Mouse (Mus musculus): ENCODE data around the gene Zfp954. TPM values are rescaled to one million over a fixed set of nuclear protein-coding genes. Genes with fewer than 3 reads are reported as not detected.
"Not testable (repeated sequence)": the region's sequence is repeated elsewhere in the genome, so short reads cannot be mapped to it uniquely, and the experiment has no call there.

Zfp954 gene
- 14.5 and 17.9 TPM in 2 replicates for polyA plus RNA-seq (2014; fragmentation: Nextera tagmentation; extraction: Ambion mirVana)

DNA sequence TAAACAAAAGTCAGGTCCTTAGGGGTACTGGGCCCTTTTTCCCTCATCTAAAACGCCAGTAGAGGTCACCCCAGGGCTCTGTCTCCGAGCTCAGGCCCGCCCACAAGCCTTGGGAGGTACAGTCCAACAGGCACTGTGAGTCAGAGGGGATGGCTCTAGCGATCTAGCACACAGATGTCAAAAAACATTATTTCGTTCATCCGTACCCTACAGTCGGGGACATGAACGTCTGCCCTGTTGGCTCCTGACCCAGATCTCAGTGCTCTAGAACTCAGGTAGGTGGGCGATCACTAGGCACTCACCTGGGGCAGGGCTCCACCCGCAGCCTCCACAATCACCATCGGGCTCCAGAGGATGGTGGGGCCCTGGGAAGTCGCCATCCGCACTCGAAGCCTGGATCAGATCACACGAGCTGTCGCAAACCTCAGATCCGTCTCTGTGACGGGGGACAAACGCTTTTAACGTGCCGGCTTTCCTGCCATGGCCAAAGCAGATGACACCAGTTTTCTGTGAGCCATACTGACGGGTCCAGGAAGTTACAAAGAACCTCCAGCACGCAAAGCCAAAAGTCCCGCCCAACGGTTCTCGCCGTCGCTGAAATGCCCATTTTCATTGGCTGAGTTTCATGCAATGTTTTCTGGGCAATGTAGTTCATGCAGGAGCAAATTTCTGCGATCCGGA lies at the start of gene Zfp954:
TSS of gene Zfp954 (minus strand) at position 568 of the 681 bp plus-strand sequence.
- Histone ChIP-seq H3K9me3 (ENCODE audit: control insufficient read depth, low read length) (no peaks in the 10 kb centered on the region), H3K4me1 (replicated peaks; ENCODE audit: control insufficient read depth, insufficient read depth, low read length) (no peaks in the 10 kb centered on the region; the same call in 1 of the 2 replicates), H3K4me3 (ENCODE audit: low read depth, low read length) (peak within 1 kb of the TSS; percentile 49), H3K36me3 (ENCODE audit: control insufficient read depth, insufficient read depth, low read length) (no peaks in the 10 kb centered on the region; the same call in 1 of the 2 replicates), H3K4me2 (ENCODE audit: low read depth, low read length, severe bottlenecking) (peak within 1 kb of the TSS; percentile 56), H3K9ac (ENCODE audit: low read length) (peak within 1 kb of the TSS; percentile 63), H3K27me3 (ENCODE audit: control insufficient read depth, insufficient read depth, low read length) (no peaks in the 10 kb centered on the region), H3K27ac (ENCODE audit: low read depth, low read length) (no peak within 1 kb of the TSS)
- peak; percentile 87 for DNase-seq (ENCODE audit: low spot score)
- under 1% methylated on average over 30 of the region's 30 CpGs for WGBS
- ATAC-seq (replicated peaks; ENCODE audit: low FRiP score) = peak; percentile 93

DNA sequence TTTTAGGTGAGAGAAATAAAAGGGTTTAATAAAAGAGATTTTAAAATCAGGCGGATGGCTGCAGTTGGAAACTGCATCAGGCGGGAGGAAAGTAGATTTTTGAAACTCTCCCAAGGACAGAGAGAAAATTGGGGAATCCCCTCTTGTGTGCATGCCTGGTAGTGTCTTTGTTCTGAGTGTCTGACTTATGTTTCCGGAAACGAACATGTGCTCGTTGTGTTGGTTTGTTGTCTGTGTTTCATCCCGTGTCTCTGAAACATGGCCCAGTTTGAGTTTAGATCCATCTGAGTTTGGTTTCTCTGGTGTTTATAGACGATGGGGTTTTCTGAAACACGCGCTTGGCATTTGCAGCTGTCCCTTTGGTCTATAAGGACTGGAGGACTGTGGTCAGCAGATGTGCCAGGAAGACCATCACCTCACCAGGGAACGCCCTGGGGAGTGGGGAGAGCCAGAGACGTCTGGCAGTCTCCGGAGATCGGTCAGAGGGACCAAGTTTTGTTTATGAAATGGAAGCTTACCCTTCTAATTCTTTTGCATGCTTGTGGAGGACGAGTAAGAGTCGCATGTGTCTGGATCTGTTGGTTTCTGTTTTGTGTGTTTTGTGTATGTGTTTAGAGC lies 24.8 kb upstream of the Zfp954 start:
- Histone ChIP-seq H3K36me3 (ENCODE audit: control insufficient read depth, insufficient read depth, low read length) (no peaks in the 10 kb centered on the region), H3K4me1 (replicated peaks; ENCODE audit: control insufficient read depth, insufficient read depth, low read length) (no peaks in the 10 kb centered on the region), H3K27ac (ENCODE audit: low read depth, low read length) (no peak overlapping the region), H3K9me3 (ENCODE audit: control insufficient read depth, low read length) (no peaks in the 10 kb centered on the region), H3K27me3 (ENCODE audit: control insufficient read depth, insufficient read depth, low read length) (no peaks in the 10 kb centered on the region), H3K9ac (ENCODE audit: low read length) (no peak overlapping the region), H3K4me3 (ENCODE audit: low read depth, low read length) (no peak overlapping the region), H3K4me2 (ENCODE audit: low read depth, low read length, severe bottlenecking) (no peak overlapping the region)
- DNase-seq (ENCODE audit: low spot score) (no peak), ATAC-seq (replicated peaks; ENCODE audit: low FRiP score) (no peak)
- WGBS = 92% methylated on average over 15 of the region's 15 CpGs

DNA sequence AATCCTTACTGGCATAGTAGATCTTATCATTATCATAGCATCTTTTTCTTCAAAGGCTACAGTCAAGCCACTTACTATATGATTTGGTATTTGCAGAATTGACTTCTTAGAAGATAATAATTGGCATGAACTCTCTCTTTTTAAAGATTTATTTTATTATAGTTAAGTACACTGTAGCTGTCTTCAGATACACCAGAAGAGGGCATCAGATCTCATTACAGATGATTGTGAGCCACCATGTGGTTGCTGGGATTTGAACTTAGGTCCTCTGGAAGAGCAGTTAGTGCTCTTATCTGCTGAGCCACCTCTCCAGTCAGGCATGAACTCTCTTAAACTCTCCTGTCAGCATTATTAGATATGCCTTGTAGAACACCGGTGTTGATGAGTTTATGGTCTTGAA lies 22.9 kb upstream of the Zfp954 start:
- Histone ChIP-seq H3K27me3 (ENCODE audit: control insufficient read depth, insufficient read depth, low read length) (no peaks in the 10 kb centered on the region), H3K4me2 (ENCODE audit: low read depth, low read length, severe bottlenecking) (no peak overlapping the region), H3K27ac (ENCODE audit: low read depth, low read length) (no peak overlapping the region), H3K9ac (ENCODE audit: low read length) (no peak overlapping the region), H3K4me3 (ENCODE audit: low read depth, low read length) (no peak overlapping the region), H3K4me1 (replicated peaks; ENCODE audit: control insufficient read depth, insufficient read depth, low read length) (no peaks in the 10 kb centered on the region), H3K36me3 (ENCODE audit: control insufficient read depth, insufficient read depth, low read length) (no peaks in the 10 kb centered on the region), H3K9me3 (ENCODE audit: control insufficient read depth, low read length) (no peaks in the 10 kb centered on the region)
- ATAC-seq (replicated peaks; ENCODE audit: low FRiP score) (no peak), DNase-seq (ENCODE audit: low spot score) (no peak)
- WGBS = 90% methylated on average over 1 of the region's 1 CpGs

DNA sequence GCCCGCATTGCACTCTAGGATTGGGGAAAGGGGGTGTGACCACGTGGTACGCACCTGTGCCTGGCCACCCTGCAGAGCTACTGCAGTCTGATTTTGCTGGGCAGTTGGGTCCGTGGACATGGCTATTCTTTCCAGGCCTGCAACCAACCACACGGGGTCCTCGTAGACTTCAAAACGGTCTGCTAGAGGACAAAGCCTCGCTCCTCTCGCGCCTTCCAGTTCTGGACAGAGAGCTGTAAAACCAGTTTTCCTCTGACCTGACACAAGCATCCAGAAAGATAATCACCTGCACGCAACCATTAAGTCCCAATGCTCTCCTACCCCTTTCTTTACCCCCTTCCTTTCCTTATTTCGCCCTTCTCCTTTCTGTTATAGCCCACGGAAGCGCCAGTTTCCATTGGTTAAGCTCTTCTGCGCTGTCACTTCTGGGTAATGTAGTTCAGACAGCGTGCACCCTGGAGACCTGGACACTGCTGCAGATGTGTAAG lies 15.1 kb upstream of the Zfp954 start, which contains the start of gene Zfp773:
TSS of gene Zfp773 (minus strand) at position 377 of the 488 bp plus-strand sequence.
- peak within 1 kb of the TSS; percentile 59 for H3K4me2 ChIP-seq (ENCODE audit: low read depth, low read length, severe bottlenecking)
- no peaks in the 10 kb centered on the region for H3K9me3 ChIP-seq (ENCODE audit: control insufficient read depth, low read length)
- WGBS = 9% methylated on average over 16 of the region's 16 CpGs
- ATAC-seq (replicated peaks; ENCODE audit: low FRiP score) (peak; percentile 97), DNase-seq (ENCODE audit: low spot score) (peak; percentile 72)
- no peaks in the 10 kb centered on the region for H3K27me3 ChIP-seq (ENCODE audit: control insufficient read depth, insufficient read depth, low read length)
- peaks cover 2% of the 10 kb centered on the region; the same call in 1 of the 2 replicates for H3K36me3 ChIP-seq (ENCODE audit: control insufficient read depth, insufficient read depth, low read length)
- peak within 1 kb of the TSS; percentile 44 for H3K4me3 ChIP-seq (ENCODE audit: low read depth, low read length)
- peak within 1 kb of the TSS; percentile 72 for H3K9ac ChIP-seq (ENCODE audit: low read length)
- H3K27ac ChIP-seq (ENCODE audit: low read depth, low read length) = peak within 1 kb of the TSS; percentile 53; the same call in 1 of the 2 replicates
- 0 out of 2 replicates have a peak, but pooled peaks cover 3% of the 10 kb centered on the region for H3K4me1 ChIP-seq (replicated peaks; ENCODE audit: control insufficient read depth, insufficient read depth, low read length)

DNA sequence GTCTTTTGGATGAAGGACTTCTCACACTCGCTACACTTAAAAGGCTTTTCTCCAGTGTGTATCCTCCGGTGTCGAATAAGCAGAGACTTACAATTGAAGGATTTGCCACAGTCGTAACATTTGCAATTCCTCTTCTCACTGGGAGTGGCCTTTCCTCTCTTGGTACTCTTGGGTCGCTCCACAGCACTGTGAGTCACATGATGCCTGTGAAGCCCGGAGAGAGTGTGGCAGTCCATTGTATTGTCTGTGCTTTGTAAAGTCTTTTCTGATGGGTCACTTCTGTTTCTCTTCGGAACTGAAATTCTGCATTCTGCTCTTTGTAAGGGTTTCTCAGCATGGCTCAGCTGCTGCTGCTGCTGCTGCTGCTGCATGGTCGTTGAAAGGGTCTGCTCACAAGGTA lies 11.5 kb upstream of the Zfp954 start:
- no peak for DNase-seq (ENCODE audit: low spot score)
- Histone ChIP-seq H3K9ac (ENCODE audit: low read length) (no peak overlapping the region), H3K9me3 (ENCODE audit: control insufficient read depth, low read length) (no peaks in the 10 kb centered on the region), H3K4me2 (ENCODE audit: low read depth, low read length, severe bottlenecking) (no peak overlapping the region), H3K27me3 (ENCODE audit: control insufficient read depth, insufficient read depth, low read length) (no peaks in the 10 kb centered on the region), H3K36me3 (ENCODE audit: control insufficient read depth, insufficient read depth, low read length) (peaks cover 2% of the 10 kb centered on the region; the same call in 1 of the 2 replicates), H3K4me3 (ENCODE audit: low read depth, low read length) (no peak overlapping the region), H3K27ac (ENCODE audit: low read depth, low read length) (no peak overlapping the region), H3K4me1 (replicated peaks; ENCODE audit: control insufficient read depth, insufficient read depth, low read length) (0 out of 2 replicates have a peak, but pooled peaks cover 3% of the 10 kb centered on the region)
- no peak for ATAC-seq (replicated peaks; ENCODE audit: low FRiP score)
- WGBS = 75% methylated on average over 8 of the region's 8 CpGs

DNA sequence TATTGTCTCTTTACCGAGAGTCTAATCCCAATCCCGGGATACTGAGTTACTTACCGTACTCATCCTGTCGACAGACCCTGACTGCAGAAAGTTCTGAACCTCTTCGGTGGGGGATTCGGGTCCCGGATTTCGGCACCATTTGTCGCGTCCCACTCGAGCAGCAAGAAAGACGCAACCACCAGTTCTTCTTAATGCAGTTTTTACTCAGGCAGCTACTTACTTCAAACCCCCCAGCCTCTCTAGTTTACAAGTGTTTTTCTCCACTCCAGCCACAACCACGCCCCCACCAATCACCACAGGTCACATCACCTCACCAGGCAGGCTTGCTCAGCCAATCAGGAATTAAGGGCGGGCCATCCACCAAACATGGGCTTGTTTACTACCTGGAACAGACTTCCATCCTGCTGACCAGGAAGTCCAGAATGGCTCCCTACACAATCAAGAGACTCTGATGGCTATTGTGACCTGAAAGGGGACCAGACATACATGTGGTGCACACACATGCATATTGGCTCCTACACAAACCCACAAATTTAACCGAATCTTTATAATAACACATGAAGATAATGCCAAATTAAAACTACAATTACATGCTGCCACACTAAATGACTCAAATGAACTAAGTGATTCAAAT lies 9.3 kb upstream of the Zfp954 start:
- H3K4me1 ChIP-seq (replicated peaks; ENCODE audit: control insufficient read depth, insufficient read depth, low read length); H3K9me3 ChIP-seq (ENCODE audit: control insufficient read depth, low read length); H3K4me3 ChIP-seq (ENCODE audit: low read depth, low read length); DNase-seq (ENCODE audit: low spot score); H3K4me2 ChIP-seq (ENCODE audit: low read depth, low read length, severe bottlenecking); H3K36me3 ChIP-seq (ENCODE audit: control insufficient read depth, insufficient read depth, low read length); H3K27ac ChIP-seq (ENCODE audit: low read depth, low read length); H3K27me3 ChIP-seq (ENCODE audit: control insufficient read depth, insufficient read depth, low read length); H3K9ac ChIP-seq (ENCODE audit: low read length); ATAC-seq (replicated peaks; ENCODE audit: low FRiP score): not testable (repeated sequence)
- WGBS = 94% methylated on average over 14 of the region's 15 CpGs

DNA sequence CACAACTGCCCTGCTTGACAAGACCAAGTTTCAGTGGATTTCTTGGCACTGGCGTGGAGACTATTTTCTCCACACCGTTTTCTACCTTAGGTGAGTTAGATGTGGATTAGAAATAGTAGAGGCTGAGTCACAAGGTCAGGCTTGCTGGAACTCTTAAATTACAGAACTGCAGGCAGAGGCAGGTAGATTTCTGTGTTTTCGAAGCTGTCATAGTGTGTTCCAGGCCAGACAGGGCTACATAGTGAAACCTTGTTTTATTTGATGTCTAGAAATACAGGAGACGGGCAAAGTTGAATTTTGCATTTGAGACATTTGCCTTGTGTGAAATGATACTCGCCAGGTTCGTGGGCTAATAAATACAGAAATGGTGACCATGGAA lies 303 bp upstream of the Zfp954 start:
- Histone ChIP-seq H3K9me3 (ENCODE audit: control insufficient read depth, low read length) (no peaks in the 10 kb centered on the region), H3K4me3 (ENCODE audit: low read depth, low read length) (peak overlapping the region; percentile 49), H3K4me2 (ENCODE audit: low read depth, low read length, severe bottlenecking) (peak overlapping the region; percentile 56; the same call in 1 of the 2 replicates), H3K4me1 (replicated peaks; ENCODE audit: control insufficient read depth, insufficient read depth, low read length) (no peaks in the 10 kb centered on the region; the same call in 1 of the 2 replicates), H3K9ac (ENCODE audit: low read length) (no peak overlapping the region), H3K36me3 (ENCODE audit: control insufficient read depth, insufficient read depth, low read length) (no peaks in the 10 kb centered on the region), H3K27me3 (ENCODE audit: control insufficient read depth, insufficient read depth, low read length) (no peaks in the 10 kb centered on the region), H3K27ac (ENCODE audit: low read depth, low read length) (no peak overlapping the region)
- no peak for DNase-seq (ENCODE audit: low spot score)
- 52% methylated on average over 6 of the region's 6 CpGs for WGBS
- ATAC-seq (replicated peaks; ENCODE audit: low FRiP score) = no peak

DNA sequence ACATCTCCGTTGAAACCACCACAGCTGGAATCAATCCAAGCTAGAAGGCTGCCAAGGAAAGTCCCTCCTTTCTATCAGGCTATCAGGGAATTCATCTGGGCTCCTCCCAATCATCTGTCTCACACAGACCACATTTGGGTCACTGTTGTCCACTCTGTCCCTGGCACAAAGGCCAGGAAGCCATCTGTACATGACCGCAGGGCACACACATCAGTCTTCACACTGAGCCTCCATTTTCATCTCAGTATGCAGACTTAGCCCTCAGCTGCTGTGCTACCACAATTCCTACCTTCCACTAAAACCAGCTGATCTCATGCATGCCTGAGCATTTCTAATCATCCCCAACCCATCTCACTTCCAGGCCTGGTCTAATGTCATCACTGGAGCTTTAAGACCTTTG lies 2.8 kb downstream of the Zfp954 start:
- Histone ChIP-seq H3K4me1 (replicated peaks; ENCODE audit: control insufficient read depth, insufficient read depth, low read length) (no peaks in the 10 kb centered on the region; the same call in 1 of the 2 replicates), H3K4me2 (ENCODE audit: low read depth, low read length, severe bottlenecking) (no peak overlapping the region), H3K9me3 (ENCODE audit: control insufficient read depth, low read length) (no peaks in the 10 kb centered on the region), H3K27ac (ENCODE audit: low read depth, low read length) (no peak overlapping the region), H3K36me3 (ENCODE audit: control insufficient read depth, insufficient read depth, low read length) (no peaks in the 10 kb centered on the region; the same call in 1 of the 2 replicates), H3K4me3 (ENCODE audit: low read depth, low read length) (no peak overlapping the region), H3K27me3 (ENCODE audit: control insufficient read depth, insufficient read depth, low read length) (no peaks in the 10 kb centered on the region), H3K9ac (ENCODE audit: low read length) (no peak overlapping the region)
- DNase-seq (ENCODE audit: low spot score) = no peak
- 96% methylated on average over 2 of the region's 2 CpGs for WGBS
- no peak for ATAC-seq (replicated peaks; ENCODE audit: low FRiP score)

All from forebrain, embryonic 11.5 days (tissue).